Mouse (Mus musculus) kidney, adult 2 months (tissue): Measurements from ENCODE around the gene Spint2. TPM values are rescaled to one million over a fixed set of nuclear protein-coding genes. Genes with fewer than 3 reads are reported as not detected.
"Not testable (repeated sequence)": the region's sequence is repeated elsewhere in the genome, so short reads cannot be mapped to it uniquely, and the experiment has no call there.

Experiments used
- DNase-seq: peaks from one replicate; pipeline ENCODE4 v3.0.0; 2021
- H3K27ac ChIP-seq: fragments of 200-500 bp; 2 replicates; pipeline ENCODE4 v1.5.1; 2012; ENCODE audit warnings: low read depth, low read length, control low read depth, inconsistent platforms; ENCODE audit not compliant: insufficient read depth
- H3K27me3 ChIP-seq: fragments of 200-500 bp; replicated peaks from 2 replicates; pipeline ENCODE4 v1.6.1; 2012; ENCODE audit warnings: mild to moderate bottlenecking, moderate library complexity, low read length, inconsistent platforms; ENCODE audit not compliant: control insufficient read depth, insufficient read depth
- H3K36me3 ChIP-seq: fragments of 200-500 bp; 2 replicates; pipeline ENCODE4 v1.6.1; 2012; ENCODE audit warnings: mild to moderate bottlenecking, moderate library complexity, low read length, inconsistent platforms; ENCODE audit not compliant: control insufficient read depth, insufficient read depth
- H3K4me1 ChIP-seq: fragments of 200-500 bp; 2 replicates; pipeline ENCODE4 v1.6.1; 2011; ENCODE audit warnings: low read length; ENCODE audit not compliant: control insufficient read depth, insufficient read depth
- H3K4me3 ChIP-seq: fragments of 200-500 bp; 2 replicates; pipeline ENCODE4 v1.5.1; 2011; ENCODE audit warnings: mild to moderate bottlenecking, low read depth, low read length, control low read depth; ENCODE audit not compliant: insufficient read depth
- CTCF ChIP-seq: fragments of 200-500 bp; conservative IDR thresholded peaks from 2 replicates; pipeline ENCODE4 v1.5.1; 2011; ENCODE audit warnings: low read depth, mild to moderate bottlenecking, control low read depth, low read length, moderate library complexity, mixed read lengths; ENCODE audit not compliant: insufficient read depth, insufficient read length
- POLR2A ChIP-seq: fragments of 200-500 bp; IDR thresholded peaks from one replicate; pipeline ENCODE4 v1.6.1; 2011; ENCODE audit warnings: low read depth, low read length, control low read depth
- WGBS: fragments of 180-500 bp; shearing (Covaris S2); methylation state at CpG from one replicate; pipeline ENCODE4 v1.1.7; 2018; 5-methylcytosine and 5-hydroxymethylcytosine counted together
- polyA plus RNA-seq: library from polyadenylated mRNA; depleted of rRNA; stranded (reverse); fragments of >200 nt; gene quantifications from 2 replicates; pipeline ENCODE4 v1.2.3, GENCODE M21; 2012

The Spint2 gene
- polyA plus RNA-seq, 1 experiment = 421 TPM

DNA sequence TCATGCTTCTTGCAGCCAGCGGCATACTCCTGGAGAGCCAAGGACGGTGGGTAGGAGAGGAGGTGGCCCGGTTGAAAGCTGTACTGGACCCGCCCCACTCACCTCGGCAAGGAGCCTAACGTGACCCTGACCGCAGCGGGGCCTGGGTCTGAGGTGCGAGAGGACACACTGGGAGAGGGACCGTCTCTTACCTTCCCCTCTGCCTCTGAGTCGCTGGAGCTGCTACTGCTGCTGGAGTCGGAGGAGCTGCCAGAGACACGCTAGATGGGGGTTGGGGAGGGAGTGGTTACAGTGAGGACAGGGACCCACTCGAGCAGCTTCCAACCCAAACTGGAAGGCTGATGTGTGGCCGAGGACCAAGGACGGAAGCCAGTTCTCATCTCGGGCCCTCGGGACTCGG, 34.0 kb downstream of the Spint2 start:
- no peak overlapping the region for H3K27ac ChIP-seq

DNA sequence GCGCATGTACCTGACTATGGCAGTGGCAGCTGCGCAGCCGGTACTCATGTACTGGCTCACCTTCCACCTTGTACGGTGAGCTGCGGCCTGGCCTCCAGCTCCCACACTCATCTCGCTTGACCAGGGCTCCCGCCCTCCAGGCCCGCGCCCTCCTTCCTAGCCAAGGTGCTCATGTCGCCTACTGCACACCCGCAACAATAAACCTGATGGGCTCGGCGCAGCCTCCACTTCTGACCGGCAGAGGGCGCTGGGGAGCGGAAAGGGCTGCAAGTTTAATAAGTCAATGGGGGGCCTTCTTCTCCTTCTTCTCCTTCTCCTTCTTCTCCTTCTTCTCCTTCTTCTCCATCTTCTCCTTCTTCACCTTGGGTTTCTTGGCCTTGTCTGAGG, 34.4 kb downstream of the Spint2 start:
- peak overlapping the region; percentile 45 for H3K4me3 ChIP-seq

More for the DNA sequence above, 34.0 kb downstream of the Spint2 start:
- H3K36me3 ChIP-seq = no peaks in the 10 kb centered on the region
- TF ChIP-seq CTCF = no peak
- TF ChIP-seq POLR2A = no peak
- H3K4me3 ChIP-seq = peak overlapping the region; percentile 45
- DNase-seq = peak; percentile 36
- no peaks in the 10 kb centered on the region for H3K27me3 ChIP-seq
- peaks cover 19% of the 10 kb centered on the region; the same call in 1 of the 2 replicates for H3K4me1 ChIP-seq
- WGBS = 25% methylated on average over 19 of the region's 19 CpGs

DNA sequence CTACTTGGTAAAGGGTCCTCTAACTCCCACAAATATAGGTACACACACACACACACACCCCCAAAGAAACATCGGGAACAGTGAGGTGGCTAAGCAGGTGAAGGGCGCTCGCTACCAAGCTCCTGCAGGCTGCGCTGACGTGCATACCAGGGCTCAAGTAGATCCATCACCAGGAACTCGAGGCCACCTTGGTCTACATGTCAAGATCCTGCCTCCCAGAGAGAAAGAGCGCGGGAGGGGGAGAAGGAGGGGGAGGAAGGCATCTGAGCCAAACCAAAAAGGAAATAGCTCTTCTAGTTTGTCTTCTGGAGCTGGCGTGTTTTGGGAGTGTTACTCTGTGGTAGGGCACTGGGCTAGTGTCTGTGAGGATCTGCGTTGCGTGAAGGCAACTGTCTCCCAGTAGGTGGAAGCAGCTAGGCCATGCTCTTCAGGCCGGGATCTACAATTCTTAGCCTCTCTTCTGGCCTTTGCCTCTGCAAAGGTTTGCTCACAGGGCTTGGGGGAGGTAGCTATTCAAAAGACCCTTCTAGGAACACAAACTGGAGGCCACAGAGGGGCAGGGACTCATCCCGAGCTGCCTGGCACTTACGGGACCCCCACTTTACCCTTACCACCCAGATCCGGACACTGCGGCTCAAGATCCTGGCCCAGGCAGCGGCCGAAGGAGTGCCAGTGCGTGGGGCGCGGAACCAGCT, 34.9 kb downstream of the Spint2 start:
- H3K27me3 ChIP-seq = no peaks in the 10 kb centered on the region
- no peaks in the 10 kb centered on the region for H3K36me3 ChIP-seq
- H3K4me1 ChIP-seq = peaks cover 19% of the 10 kb centered on the region; the same call in 1 of the 2 replicates
- no peak overlapping the region for H3K27ac ChIP-seq
- 81% methylated on average over 21 of the region's 21 CpGs for WGBS
- no peak overlapping the region for H3K4me3 ChIP-seq
- TF ChIP-seq POLR2A = no peak
- no peak for TF ChIP-seq CTCF
- no peak for DNase-seq

More for the DNA sequence above, 34.4 kb downstream of the Spint2 start:
- H3K27ac ChIP-seq = no peak overlapping the region
- peak; percentile 82 for DNase-seq
- H3K27me3 ChIP-seq = no peaks in the 10 kb centered on the region
- no peaks in the 10 kb centered on the region for H3K36me3 ChIP-seq
- WGBS = 33% methylated on average over 16 of the region's 16 CpGs
- peaks cover 19% of the 10 kb centered on the region; the same call in 1 of the 2 replicates for H3K4me1 ChIP-seq
- TF ChIP-seq POLR2A (no peak), CTCF (peak; percentile 79)

DNA sequence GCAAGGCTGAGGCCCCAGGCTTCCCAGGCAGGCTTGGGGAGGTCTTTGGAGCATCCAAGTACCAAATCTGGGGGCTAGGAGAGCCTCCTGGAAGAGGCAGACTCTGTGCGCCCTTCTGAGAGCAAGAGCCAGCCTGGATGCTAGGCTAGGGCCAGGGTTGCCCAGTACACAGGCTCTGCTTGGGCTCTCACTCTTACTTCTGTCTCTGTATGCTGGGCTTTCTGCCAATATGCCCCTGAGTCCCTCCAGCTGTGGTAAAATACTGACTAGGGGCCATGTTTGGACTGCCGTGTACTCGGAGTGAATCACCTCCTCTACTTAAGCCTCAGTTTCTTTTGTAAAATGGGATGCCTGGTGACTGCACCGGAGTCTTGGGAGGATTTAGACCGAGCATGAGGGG, 35.7 kb downstream of the Spint2 start:
- 87% methylated on average over 5 of the region's 5 CpGs for WGBS
- TF ChIP-seq CTCF (no peak), POLR2A (no peak)
- H3K36me3 ChIP-seq = no peaks in the 10 kb centered on the region
- H3K27ac ChIP-seq = no peak overlapping the region
- H3K4me1 ChIP-seq = peaks cover 19% of the 10 kb centered on the region; the same call in 1 of the 2 replicates
- DNase-seq = no peak
- H3K27me3 ChIP-seq = no peaks in the 10 kb centered on the region
- H3K4me3 ChIP-seq = no peak overlapping the region

DNA sequence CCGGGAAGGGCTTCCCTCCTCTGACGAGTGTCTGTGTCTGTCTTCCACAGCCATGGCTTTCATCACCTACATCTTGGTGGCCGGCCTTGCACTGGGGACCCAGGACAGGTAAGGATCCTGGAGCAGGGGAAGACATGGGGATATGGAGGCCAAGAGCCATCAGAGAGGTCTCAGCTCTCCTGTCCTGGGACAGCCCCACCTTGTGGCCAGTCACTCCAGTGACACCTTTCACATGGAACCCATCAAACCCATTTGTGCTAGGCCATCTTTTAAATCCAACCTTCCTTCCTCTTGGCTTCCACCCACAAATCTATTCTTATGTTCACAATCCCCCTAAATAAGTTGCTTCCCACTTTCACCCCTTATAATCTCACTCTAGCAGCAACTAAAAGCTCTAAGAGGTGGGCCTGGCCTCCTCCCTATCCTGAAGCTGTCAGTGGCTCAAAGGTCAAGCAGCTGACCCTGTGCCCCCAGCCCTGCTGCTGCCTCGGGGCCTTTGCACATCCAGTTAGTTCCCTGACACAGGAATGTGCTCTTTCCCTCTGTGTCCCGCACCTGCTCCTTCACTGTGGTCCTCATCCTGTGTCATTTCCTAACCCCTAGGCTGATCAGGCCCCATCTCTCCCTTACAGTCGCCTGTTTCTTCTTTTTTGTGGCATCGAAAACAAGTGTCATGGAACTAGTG, 36.8 kb downstream of the Spint2 start:
- peaks cover 19% of the 10 kb centered on the region; the same call in 1 of the 2 replicates for H3K4me1 ChIP-seq
- no peak overlapping the region for H3K27ac ChIP-seq
- WGBS = 85% methylated on average over 7 of the region's 7 CpGs
- TF ChIP-seq POLR2A = no peak
- TF ChIP-seq CTCF = peak; percentile 76
- no peaks in the 10 kb centered on the region for H3K27me3 ChIP-seq
- peak; percentile 31 for DNase-seq
- no peaks in the 10 kb centered on the region for H3K36me3 ChIP-seq
- H3K4me3 ChIP-seq = no peak overlapping the region

DNA sequence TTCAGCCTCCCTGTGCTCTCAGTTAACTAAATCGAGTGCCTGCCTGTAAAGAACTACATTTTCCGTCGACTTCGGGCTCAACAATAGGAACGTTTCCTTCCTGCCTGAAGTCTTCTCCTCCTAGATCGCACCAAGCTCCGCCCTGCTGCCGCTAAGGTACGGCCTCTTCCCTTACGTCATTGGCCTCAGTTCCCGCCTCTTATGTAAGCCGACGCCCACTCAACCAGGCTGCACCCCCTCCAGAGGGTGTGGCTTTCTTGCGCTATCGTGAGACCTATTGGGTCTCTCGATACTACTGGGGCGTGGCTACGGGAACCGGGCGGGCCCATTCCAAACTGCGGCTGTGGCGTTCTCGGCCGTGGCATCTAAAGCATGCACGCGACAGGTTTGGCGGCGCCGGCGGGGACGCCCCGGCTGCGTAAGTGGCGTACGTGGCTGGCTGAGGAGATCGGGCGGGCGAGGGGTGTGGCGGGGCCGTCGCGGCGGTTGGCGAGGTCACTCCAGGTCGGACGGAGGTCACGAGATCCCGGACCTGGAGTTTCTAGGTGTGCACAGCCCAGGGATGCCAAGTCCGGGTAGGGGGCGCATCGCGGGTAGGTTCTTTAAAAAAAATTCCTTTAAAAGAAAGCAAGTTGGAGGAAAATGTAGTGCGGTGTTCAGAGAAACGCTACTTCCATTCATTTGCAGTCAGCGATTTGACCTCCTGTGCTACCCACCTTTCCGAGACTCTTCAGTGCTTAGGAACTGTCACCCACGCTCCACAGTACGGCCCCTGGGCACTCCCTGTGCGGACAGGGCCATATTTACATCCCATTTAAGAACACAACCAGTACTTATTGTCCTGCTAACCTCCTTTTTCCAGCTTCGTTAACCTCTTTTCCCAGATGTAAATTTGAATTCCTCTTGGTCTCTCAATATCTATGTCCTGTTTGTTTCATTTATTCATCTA, 43.4 kb downstream of the Spint2 start, which contains the start of gene Yif1b:
Gene Yif1b, plus strand, starts transcription at position 311 of the 949 bp plus-strand sequence.
- H3K4me3 ChIP-seq = peak within 1 kb of the TSS; percentile 77
- under 1% methylated on average over 60 of the region's 60 CpGs for WGBS
- H3K27ac ChIP-seq = peak within 1 kb of the TSS; percentile 77
- H3K36me3 ChIP-seq = no peaks in the 10 kb centered on the region
- H3K4me1 ChIP-seq = peaks cover 9% of the 10 kb centered on the region
- no peaks in the 10 kb centered on the region for H3K27me3 ChIP-seq
- peak; percentile 99 for DNase-seq
- TF ChIP-seq POLR2A (peak; percentile 45), CTCF (no peak)

DNA sequence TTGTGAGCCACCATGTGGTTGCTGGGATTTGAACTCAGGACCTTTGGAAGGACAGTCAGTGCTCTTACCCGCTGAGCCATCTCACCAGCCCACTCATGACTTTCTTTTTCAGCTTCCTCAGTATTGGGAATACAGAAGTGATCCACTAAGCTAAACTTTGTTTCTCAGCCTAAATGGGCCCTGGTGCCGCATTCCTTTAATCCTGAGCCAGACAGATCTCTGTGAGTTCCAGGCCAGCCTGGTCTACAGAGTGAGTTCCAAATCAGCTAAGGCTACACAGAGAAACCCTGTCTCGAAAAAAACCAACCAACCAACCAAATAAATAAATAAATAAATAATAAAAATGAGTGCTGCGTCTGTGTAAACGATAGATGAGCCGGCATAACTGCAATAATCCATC, 44.1 kb downstream of the Spint2 start:
- Histone ChIP-seq H3K27ac (peak overlapping the region; percentile 77), H3K4me3 (peak overlapping the region; percentile 39)
- WGBS = 26% methylated on average over 6 of the region's 6 CpGs
- not testable (repeated sequence) for H3K4me1 ChIP-seq, DNase-seq, H3K27me3 ChIP-seq, H3K36me3 ChIP-seq
